Mouse (Mus musculus) left cerebral cortex, postnatal 36 days (tissue): ENCODE measurements around the gene Arhgap44. TPM values are rescaled to one million over a fixed set of nuclear protein-coding genes. Genes with fewer than 3 reads are reported as not detected.
A peak's percentile ranks its signal among the peaks of the same experiment; 100 is the strongest.

Source experiments
- DNase-seq, 2 experiments: peaks; one replicate each; pipeline ENCODE4 v3.0.0; 2021 to 2022; ENCODE audit warnings: low spot score in 2 of 2, mixed read lengths in 1 of 2
- intact Hi-C: fragments of 180-260 bp; cut with DNase I; formaldehyde crosslinking; loops from one replicate; pipeline ENCODE4 v1.15.1; 2025
- total RNA-seq, 2 experiments: library from RNA; stranded (reverse); gene quantifications; 2 replicates each; pipeline ENCODE4 v1.2.3; 2021

Arhgap44 gene
- total RNA-seq, 2 experiments from 2014 or later: 145 to 152 TPM

DNA sequence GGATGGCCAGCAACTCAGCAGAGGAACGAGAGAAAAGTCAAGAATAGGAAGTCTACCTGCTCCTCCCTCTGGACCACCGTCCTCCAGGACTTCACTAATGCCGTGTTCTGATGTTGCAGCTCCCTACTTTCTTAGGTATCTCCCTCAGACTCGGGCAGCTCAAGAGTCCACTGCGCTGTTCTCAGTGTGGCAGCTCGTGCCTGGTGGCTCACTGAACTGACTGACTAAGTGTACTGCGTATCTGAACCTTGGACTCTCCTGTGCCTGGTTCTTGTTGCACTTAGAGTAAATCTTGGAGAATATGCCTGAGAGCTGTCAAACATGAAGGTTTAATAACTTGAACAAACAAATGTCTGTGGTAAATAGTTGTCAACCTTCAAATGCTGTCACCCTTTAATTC, 130.5 kb downstream of the Arhgap44 start:
- intact Hi-C loops: no loop called here
- no peak for DNase-seq

DNA sequence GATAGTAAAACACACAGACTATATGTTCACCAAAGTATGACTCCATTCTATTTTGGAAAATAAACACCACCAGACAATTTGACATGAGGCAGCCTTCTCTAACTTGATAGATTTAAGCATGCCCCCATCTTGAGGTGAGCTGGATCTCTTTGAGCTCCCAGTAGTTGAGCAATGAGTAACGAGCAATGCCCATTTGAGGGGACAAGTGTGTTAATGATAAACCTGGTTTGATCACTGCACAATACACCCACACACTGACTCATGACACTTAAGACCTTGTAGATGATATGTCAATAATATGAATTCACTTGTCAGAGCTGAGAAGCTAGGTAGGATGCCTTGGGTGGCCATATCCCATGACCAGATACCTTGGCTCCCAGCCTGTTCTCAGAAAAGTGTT, 132.6 kb downstream of the Arhgap44 start:
- DNase-seq: no peak
- intact Hi-C loops: no loop called here

DNA sequence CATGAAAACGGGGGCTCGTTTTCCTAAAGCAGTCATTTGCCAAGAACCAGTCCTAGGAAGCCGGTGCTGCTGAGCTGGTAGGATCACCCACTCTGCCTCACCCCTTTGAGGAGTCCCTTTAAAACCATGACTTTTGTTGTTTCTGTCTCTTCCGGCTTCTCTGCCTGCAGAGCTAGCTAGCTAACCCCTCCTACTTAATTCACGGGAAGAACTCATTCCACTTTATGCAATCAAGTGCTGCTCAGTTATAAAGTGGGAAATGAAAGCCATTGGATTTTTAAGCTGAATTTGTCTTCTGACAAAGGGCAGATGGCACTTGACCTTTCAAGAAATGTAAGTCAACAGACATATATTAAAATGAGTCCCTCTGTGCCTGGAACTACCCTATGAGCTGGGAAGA, 134.7 kb downstream of the Arhgap44 start:
- DNase-seq: no peak
- intact Hi-C loops: no loop called here

DNA sequence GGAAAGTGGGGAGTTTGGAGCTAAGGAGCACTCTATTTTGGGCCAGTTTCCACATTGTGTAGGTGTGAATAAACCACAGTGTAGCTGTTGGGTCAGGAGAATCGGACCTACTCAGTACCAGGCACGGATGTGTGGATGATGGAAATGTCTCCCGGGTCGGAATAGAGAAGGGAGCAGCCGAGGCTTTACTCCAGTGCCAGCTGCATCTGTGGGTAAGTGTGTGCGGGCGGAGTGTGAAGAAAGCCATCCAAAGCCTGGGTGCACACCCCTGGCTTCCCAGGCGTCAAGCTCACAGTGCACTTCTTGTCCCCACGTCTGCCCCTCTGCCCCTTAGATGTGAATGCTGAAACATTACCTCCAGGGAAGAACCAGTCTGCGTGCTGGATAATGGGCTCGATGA, 140.0 kb downstream of the Arhgap44 start:
- intact Hi-C loops: no loop called here
- DNase-seq: no peak

DNA sequence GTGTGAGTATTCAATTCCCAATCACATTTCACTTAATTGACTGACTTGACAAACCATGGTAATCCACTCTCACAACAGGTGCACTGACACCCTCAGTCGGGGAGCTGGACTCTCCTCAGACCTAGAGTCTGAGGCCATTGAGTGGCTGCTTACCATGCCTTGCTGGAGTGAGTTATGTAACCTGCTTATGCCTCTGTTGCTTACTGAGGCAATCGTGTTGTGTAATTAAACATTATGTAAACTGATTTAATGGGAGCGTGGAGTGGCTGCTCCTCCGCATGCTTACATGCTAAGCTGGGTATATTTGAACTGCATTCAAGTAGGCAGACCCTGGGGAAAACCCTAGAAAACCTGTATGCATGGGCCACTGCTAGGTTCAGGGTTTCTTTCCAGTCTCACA, 142.0 kb downstream of the Arhgap44 start:
- intact Hi-C loops: no loop called here

DNA sequence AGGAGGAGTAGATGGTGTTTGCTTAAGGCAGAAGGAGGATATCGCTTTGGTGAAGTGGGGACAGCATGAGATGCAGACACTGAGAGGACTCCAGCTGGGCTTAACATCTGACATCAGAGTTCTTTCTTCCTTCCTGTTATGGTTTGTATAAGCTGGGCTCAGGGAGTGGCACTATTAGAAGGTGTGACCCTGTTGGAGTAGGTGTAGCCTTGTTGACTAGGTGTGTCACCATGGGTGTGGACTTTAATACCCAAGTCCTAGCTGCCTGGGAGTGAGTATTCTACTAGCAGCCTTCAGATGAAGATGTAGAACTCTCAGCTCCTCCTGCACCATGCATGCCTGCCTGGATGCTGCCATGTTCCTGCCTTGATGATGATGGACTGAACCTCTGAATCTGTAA, 146.0 kb downstream of the Arhgap44 start:
- DNase-seq: no peak
- intact Hi-C loops: no loop called here

More for the DNA sequence above, 142.0 kb downstream of the Arhgap44 start:
- DNase-seq: no peak

DNA sequence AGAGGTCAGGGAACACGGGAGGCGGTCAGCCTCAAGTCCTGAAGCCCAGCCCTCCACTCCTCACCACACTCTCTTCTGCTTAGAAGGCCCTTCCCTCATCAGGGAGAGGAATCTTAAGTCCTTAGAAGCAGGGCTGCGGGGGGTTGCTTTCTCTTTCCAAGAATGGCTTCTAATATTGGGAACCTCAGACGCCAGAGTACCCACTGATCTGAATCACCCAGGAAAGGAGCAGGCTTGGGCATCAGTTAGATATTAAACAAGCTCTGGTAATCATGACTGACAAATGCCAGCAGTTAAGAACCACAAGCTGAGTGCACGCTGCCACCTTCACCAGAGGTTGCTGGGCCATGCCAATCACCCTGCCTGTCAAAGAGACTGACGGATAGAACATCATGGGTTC, 148.9 kb downstream of the Arhgap44 start:
- intact Hi-C loops: no loop called here
- DNase-seq: no peak

DNA sequence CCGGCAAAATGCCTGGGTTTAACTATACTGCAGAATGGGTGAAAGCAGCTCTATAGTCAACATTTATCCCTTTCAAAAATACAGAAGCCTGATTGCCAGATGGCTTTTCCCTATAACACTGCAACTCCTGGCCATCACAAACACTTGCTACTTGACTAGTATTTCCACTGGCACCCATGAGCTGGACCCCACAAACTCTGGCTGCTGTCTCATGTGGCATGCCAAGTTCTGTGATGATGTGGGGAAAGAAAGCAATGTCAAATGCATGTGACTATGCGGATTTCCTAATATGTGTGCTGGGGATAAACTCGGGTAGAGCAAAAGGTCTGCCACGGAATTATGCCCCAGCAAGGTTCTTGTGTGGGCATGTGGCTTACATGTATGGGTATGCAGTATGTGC, 156.7 kb downstream of the Arhgap44 start:
- intact Hi-C loops: loop anchor here (10.0 kb wide), 1 partner anchor 679 kb away; no protein-coding TSS in a partner anchor

DNA sequence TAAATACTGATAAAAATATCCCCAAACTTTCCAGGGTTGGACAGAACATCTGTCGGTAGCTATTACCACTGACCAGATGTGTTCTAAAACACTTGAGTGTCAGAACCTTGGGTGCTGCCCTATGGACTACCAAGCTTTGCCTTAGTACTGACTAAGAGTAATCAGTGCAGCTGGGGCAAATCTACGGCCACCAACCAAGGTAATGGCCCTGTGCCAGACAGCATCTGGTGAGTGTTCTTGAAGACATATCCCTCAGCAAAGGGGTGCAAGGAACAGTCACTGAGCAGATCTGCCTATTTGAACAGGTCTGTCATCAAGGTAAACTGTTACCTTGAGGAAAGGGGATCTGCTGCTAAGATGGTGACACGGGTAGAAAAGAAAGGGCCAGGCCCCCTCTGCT, 157.9 kb downstream of the Arhgap44 start:
- no peak for DNase-seq
- intact Hi-C loops: loop anchor here (10.0 kb wide), 1 partner anchor 680 kb away; no protein-coding TSS in a partner anchor

More for the DNA sequence above, 156.7 kb downstream of the Arhgap44 start:
- DNase-seq: no peak

DNA sequence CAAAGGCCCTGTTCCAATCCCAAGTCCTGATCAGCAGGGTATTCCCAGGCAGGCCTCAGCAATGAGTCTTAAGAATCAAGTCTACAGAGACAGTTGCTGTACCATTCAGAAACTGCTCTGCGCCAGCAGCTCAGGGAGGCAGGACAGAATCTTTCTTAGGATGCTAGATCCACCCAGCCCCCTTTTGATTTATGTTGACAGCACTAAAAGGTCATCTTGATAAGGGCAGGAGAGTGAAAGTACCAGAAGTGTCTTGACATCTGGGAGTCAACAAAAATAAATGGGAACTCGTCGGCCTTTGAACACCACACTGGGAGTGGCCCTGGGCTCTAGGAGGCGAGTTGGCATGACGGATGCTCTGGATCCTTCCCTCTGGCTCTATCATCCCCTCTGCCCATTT, 159.2 kb downstream of the Arhgap44 start:
- intact Hi-C loops: loop anchor here (10.0 kb wide), 1 partner anchor 681 kb away; no protein-coding TSS in a partner anchor
- DNase-seq: no peak

DNA sequence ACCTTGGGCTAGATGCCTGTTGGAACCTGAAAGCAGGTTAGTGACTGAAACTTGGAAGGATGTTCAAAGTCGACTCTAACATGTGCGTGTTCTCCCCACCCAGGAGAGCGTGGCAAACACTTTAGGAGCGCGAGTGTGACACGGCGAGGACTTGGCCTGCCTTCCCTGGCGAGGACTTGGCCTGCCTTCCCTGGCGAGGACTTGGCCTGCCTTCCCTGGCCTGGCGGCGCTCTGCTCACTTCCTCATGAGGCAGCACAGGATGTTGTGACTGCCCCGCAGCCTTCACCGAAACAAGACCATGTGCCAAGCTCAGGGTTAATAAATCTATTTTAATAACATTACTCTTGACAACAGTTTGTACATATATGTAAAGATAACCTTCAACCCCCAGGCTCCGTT, 161.0 kb downstream of the Arhgap44 start:
- intact Hi-C loops: loop anchor here (10.0 kb wide), 1 partner anchor 683 kb away; no protein-coding TSS in a partner anchor
- DNase-seq: no peak

DNA sequence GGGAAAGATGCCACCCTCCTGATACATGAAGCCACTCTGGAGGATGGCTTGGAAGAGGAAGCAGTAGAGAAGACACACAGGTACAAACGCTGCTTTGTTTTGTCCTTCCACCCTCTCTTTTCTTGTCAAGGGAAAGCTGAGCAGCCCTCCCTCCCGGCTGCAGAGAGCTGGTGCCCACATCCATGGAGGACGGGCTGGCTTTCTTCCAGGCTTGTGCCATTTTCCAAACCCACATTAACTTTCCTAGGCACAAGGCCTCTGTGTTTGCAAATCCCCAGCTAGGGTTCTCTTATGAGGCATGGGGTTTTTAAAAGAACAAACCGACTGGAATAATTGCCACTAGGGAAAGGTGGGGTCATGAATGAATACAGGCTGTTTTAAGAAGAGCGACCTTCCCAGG, 163.1 kb downstream of the Arhgap44 start:
- intact Hi-C loops: loop anchor here (10.0 kb wide), 1 partner anchor 685 kb away; no protein-coding TSS in a partner anchor
- no peak for DNase-seq

DNA sequence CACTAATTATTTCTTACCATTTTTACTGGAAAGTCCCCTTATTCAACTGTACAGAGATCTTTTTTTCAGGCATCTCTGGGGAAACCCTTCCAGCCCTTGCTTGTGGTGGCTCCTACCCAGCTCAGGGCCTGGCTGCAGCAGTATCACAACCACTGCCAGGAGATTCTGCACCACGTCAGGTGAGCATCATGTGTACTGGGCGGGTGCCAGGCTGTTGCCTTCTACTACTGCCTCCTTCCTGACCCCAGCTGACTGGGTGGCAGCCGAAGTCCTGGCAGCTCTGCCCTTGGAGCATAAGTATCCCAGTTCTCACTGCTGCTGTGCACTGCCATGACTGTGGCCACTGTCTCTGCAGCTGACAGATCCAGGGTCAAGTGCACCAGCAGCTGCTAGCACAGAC, 164.3 kb downstream of the Arhgap44 start:
- intact Hi-C loops: no loop called here

DNA sequence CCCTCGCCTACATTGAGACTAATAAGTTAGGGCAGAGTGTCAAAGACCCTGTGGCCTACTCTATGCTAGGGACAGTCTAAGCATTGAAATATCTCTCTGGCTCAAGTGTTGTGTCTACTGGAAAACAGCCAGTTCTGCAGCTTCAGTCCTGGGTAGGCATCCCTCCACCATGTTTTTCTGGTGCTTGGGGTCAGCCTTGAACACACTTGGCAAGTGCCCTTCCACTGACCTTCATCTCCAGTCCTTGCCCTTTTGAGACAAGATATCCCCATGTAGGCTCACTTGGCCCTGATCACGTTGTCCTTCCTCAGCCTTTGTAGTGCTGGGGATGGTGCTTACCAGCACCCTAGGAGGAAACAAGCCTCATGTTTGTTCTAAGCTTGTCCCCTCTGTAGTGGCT, 174.2 kb downstream of the Arhgap44 start:
- intact Hi-C loops: no loop called here
- no peak for DNase-seq

More for the DNA sequence above, 164.3 kb downstream of the Arhgap44 start:
- DNase-seq: no peak

DNA sequence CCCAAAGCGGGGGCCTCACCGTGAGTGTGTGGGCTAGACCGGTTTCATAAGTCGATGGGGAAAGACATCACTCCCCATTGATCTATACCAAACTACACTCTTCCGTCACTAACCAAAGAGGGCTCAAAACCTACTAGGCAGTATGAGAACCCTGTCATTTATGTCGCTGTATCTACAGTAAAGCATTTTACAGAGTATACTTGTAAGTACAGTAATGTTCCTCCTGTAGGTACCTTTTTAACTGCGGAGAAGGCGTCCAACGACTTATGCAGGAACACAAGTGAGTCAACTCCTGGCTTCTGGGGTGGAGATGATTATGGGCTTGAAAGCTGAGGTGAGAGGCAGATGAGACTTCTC, 183.3 kb downstream of the Arhgap44 start:
- intact Hi-C loops: no loop called here
- no peak for DNase-seq

DNA sequence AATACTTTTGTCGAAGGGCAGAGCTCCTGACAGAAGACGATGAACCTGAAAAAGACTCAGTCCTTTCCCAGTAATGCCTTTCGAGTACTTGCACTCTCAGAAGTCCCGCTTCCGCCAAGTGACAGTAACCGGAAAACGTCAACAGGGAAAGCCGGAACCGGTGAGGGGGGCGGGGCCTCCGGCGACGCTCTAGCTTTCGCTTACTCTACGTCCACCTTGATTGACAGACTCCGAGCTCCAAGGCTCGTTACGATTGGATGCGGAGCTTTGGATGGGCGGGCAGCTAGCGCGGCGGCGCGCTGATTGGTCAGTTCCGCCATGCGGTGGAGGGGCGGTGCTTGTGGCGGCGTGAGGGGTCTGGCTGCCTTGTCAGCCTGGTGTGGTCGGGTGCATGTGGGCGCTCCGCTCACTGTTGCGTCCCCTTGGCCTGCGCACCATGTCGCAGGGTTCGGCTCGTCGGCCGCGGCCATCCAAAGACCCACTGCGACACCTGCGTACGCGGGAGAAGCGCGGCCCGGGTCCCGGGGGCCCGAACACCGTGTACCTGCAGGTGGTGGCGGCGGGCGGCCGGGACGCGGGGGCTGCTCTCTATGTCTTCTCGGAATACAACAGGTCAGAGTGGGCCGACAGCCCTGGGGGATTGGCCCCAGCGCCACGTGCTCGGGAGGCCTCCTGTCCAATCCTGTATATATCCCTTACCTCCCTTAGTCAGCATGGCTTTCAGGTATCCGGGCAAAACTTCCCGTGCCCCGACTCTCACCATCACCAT, 183.9 kb downstream of the Arhgap44 start, which contains the start of gene Elac2:
Gene Elac2, plus strand, starts transcription at position 319 of the 769 bp plus-strand sequence.
- intact Hi-C loops: no loop called here
- peak; percentile 98 for DNase-seq

DNA sequence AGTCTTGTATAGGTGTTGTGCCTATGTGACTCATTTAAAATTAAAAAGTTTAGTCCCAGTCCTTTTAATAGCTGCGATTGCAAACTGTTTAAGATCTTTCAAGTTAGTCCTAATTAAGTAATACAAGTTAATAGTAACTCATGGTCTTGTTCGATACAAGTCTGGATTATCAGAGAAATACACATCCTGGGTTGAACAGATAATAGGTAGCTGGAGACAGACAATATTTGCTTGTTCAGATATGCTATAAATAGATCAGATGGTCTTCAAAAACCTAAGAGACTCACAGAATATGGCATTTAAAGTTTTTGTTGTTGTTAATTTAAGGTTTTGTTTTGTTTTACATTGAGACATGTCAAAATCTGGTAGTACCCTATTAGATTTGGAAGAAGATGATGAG, 190.3 kb downstream of the Arhgap44 start:
- intact Hi-C loops: no loop called here
- DNase-seq: no peak

DNA sequence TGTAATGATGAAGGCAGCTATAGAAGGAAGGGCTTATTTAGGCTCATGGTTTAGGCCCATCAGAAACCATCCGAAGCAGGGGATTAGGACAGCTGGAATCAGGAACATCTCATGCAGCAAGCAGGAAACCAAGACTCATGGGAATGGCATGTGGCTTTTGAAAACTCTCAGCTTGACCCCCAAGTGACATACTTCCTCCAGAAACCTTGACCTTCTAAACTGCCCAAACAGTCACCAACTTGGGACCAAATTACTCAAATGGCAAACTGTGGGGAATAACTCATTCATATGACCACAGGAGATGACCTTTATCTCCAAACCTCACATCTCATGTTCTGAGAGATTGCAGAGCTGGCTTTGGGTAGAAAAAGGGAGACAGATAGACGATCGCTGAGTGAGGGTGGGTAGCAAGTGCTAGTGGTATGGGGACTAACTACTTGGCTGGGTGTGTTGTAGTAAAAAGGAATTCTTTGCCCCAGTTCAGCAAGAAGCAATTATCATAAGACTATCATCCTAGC, 191.2 kb downstream of the Arhgap44 start:
- no peak for DNase-seq
- intact Hi-C loops: no loop called here

DNA sequence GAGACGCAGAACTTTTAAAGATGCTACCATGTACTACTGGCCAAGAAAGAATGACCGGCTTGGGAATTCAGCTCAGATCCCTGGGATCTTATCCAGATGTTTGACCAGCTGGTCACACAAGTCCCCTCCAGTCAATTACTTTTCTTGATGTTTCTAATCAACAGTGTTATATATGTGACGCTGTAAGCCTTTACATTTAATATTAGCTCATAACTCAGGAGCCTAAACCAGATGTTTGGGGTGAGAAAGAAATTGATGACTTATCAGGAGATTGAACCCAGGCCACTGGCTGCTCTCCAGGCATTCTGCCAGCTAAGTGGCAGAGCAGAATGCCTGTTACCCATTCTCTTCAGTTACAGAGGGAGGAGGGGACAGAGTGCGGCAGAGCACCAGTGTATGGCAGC, 193.8 kb downstream of the Arhgap44 start:
- DNase-seq: no peak
- intact Hi-C loops: loop anchor here (2.0 to 10.0 kb wide), 4 partner anchors 524 to 1747 kb away; partner anchors contain the start of gene Hs3st3b1

DNA sequence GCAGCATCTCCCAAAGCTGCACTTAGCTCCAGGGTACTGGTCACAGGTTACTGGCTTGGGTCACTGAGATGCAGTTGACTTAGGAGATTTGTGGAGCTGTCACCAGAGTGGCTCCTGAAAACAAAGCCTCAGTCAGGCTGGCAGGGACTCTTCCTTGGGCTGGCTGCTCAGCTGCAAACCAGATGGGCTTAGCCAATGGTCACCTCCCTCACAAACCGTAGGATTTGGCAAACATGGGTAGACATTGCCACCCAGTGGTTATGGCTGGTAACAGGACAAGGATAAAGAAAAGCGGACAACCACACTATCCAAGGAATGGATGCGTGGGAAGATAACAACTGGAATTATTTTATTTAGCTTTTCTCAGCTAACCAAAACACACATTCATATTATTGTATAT, 194.3 kb downstream of the Arhgap44 start:
- intact Hi-C loops: loop anchor here (2.0 to 10.0 kb wide), 4 partner anchors 524 to 1746 kb away; partner anchors contain the start of gene Hs3st3b1
- DNase-seq: peak; percentile 63 to 78

DNA sequence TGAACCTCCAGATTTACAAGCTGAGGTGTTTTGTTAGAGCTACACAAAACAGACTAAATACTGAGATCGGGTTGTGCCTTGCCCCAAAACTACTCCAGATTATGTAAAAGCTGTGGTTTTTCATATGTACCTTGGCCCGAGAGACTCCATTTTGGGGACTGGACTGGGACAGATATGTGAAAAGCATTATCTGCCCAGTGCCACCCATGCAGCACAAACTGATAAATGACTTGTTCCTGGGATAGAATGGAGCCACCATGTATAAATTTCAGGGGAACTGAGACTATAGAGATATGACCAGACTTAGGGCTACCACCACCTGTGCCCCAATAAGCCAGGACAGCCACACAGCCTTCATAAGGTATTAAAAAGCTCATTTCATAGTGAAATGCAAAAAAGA, 200.1 kb downstream of the Arhgap44 start:
- intact Hi-C loops: loop anchor here (10.0 kb wide), 1 partner anchor 518 kb away; no protein-coding TSS in a partner anchor
- DNase-seq: no peak
